Mouse (Mus musculus) kidney, postnatal 4 days (tissue): Measurements from ENCODE around the gene Samd1.
"Not testable (repeated sequence)": the region's sequence is repeated elsewhere in the genome, so short reads cannot be mapped to it uniquely, and the experiment has no call there.

Experiments used
- DNase-seq, 2 experiments: peaks; one replicate each; pipeline ENCODE4 v3.0.0; 2021; ENCODE audit warnings: mixed read lengths in 2 of 2

The Samd1 gene

GRCm38 (mm10) chr8:83989243-83989642, 8.2 kb upstream of the Samd1 start:
- DNase-seq: no peak

GRCm38 (mm10) chr8:83990170-83990569, 7.3 kb upstream of the Samd1 start:
- no peak for DNase-seq

- no peak for DNase-seq
These were observed 5.0 kb upstream of the Samd1 start for GRCm38 (mm10) chr8:83992488-83992887.

- DNase-seq: no peak
These were observed 3.4 kb upstream of the Samd1 start for GRCm38 (mm10) chr8:83994030-83994429.

- DNase-seq: peak in 1 of 2 experiments; percentile 24
These were observed 1.5 kb upstream of the Samd1 start for GRCm38 (mm10) chr8:83995973-83996372.

- DNase-seq: peak; percentile 91 to 96
These were observed 636 bp upstream of the Samd1 start for GRCm38 (mm10) chr8:83996567-83997505.

- peak; percentile 74 to 79 for DNase-seq
These were observed 972 bp downstream of the Samd1 start for GRCm38 (mm10) chr8:83998231-83999056.

GRCm38 (mm10) chr8:83999057-83999705, 1.7 kb downstream of the Samd1 start:
- no peak for DNase-seq

- DNase-seq: no peak
These were observed 2.4 kb downstream of the Samd1 start for GRCm38 (mm10) chr8:83999825-84000224.

- peak; percentile 23 to 25 for DNase-seq
These were observed 4.0 kb downstream of the Samd1 start, which contains the start of gene 1700067K01Rik for GRCm38 (mm10) chr8:84001281-84002000. Gene 1700067K01Rik (plus strand): TSS chr8:84001502.

- peak in 1 of 2 experiments; percentile 20 for DNase-seq
These were observed 5.6 kb downstream of the Samd1 start for GRCm38 (mm10) chr8:84002957-84003611.

GRCm38 (mm10) chr8:84003612-84004246, 6.3 kb downstream of the Samd1 start:
- no peak for DNase-seq

- DNase-seq: peak; percentile 94 to 96
These were observed 7.2 kb downstream of the Samd1 start for GRCm38 (mm10) chr8:84004533-84005201.

GRCm38 (mm10) chr8:84005502-84005901, 8.0 kb downstream of the Samd1 start:
- DNase-seq: not testable (repeated sequence)

GRCm38 (mm10) chr8:84008362-84008761, 10.9 kb downstream of the Samd1 start:
- peak in 1 of 2 experiments; percentile 54 for DNase-seq

- DNase-seq: peak; percentile 94 to 95
These were observed 12.4 kb downstream of the Samd1 start for GRCm38 (mm10) chr8:84009876-84010275.

GRCm38 (mm10) chr8:84010625-84011611, 13.4 kb downstream of the Samd1 start:
- peak; percentile 89 to 91 for DNase-seq

GRCm38 (mm10) chr8:84011705-84012498, 14.4 kb downstream of the Samd1 start, which contains the start of gene 2210011C24Rik:
Gene 2210011C24Rik (minus strand): TSS chr8:84012171.
- peak; percentile 66 to 82 for DNase-seq
